Mouse (Mus musculus): ENCODE data around the gene Gm21994. TPM values are rescaled to one million over a fixed set of nuclear protein-coding genes. Genes with fewer than 3 reads are reported as not detected.

Gm21994 gene
- polyA plus RNA-seq, 1 experiment from 2014 or later = 3.1 TPM

Other genes starting within 250 kb of the Gm21994 start
- 11.0 and 11.2 TPM in 2 replicates for gene Zfp120, start 118.9 kb downstream of the Gm21994 start, polyA plus RNA-seq (2014; fragmentation: Nextera tagmentation; extraction: Ambion mirVana)
- not detected in 2 replicates for gene Gm10770, start 75.9 kb downstream of the Gm21994 start, polyA plus RNA-seq (2014; fragmentation: Nextera tagmentation; extraction: Ambion mirVana)
- not detected in 2 replicates for gene Gm14139, start 73.8 kb downstream of the Gm21994 start, polyA plus RNA-seq (2014; fragmentation: Nextera tagmentation; extraction: Ambion mirVana)
- 11.7 and 13.8 TPM in 2 replicates for gene Zfp937, start 37.5 kb downstream of the Gm21994 start, polyA plus RNA-seq (2014; fragmentation: Nextera tagmentation; extraction: Ambion mirVana)
- gene Gm14124, start 1.9 kb upstream of the Gm21994 start, polyA plus RNA-seq (2014; fragmentation: Nextera tagmentation; extraction: Ambion mirVana) = not detected in 2 replicates
- 0.88 and 1.0 TPM in 2 replicates for gene Gm10130, start 68.1 kb upstream of the Gm21994 start, polyA plus RNA-seq (2014; fragmentation: Nextera tagmentation; extraction: Ambion mirVana)
- 12.9 and 14.4 TPM in 2 replicates for gene 3300002I08Rik, start 107.2 kb upstream of the Gm21994 start, polyA plus RNA-seq (2014; fragmentation: Nextera tagmentation; extraction: Ambion mirVana)
- gene Zfp442, start 195.9 kb upstream of the Gm21994 start, polyA plus RNA-seq (2014; fragmentation: Nextera tagmentation; extraction: Ambion mirVana) = 7.9 and 9.6 TPM in 2 replicates
- gene Zfp345, start 229.5 kb upstream of the Gm21994 start, polyA plus RNA-seq (2014; fragmentation: Nextera tagmentation; extraction: Ambion mirVana) = not detected in 2 replicates

All from hindbrain, embryonic 11.5 days (tissue).